Mouse (Mus musculus): ENCODE results near the gene H2-Aa. TPM values are rescaled to one million over a fixed set of nuclear protein-coding genes. Genes with fewer than 3 reads are reported as not detected.
A peak's percentile ranks its signal among the peaks of the same experiment; 100 is the strongest.

The H2-Aa gene
- polyA plus RNA-seq, 1 experiment from 2014 or later: 0.73 TPM

DNA sequence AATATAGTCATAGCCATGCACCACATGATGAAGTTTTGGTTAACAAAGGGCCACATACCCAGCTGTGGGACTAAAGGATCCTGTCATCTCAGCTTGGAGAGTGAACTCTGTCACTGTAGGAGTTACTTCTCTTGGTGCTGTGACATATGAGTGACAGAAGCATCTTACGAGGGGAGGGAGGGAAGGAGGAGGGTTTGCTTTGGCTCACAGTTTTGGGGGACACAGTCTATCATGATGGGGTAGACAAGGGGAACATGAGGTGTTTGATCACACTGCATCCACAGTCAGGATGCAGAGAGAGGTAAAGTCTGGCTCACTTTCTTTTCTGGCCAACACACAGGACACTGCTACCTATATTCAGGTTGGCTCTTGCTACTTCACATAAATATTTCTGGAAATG, 5.8 kb downstream of the H2-Aa start:
- Histone ChIP-seq H3K27ac (no peak overlapping the region), H3K9me3 (0 out of 2 replicates have a peak, but pooled peaks cover 3% of the 10 kb centered on the region)
- 71% methylated on average over 1 of the region's 1 CpGs for WGBS

DNA sequence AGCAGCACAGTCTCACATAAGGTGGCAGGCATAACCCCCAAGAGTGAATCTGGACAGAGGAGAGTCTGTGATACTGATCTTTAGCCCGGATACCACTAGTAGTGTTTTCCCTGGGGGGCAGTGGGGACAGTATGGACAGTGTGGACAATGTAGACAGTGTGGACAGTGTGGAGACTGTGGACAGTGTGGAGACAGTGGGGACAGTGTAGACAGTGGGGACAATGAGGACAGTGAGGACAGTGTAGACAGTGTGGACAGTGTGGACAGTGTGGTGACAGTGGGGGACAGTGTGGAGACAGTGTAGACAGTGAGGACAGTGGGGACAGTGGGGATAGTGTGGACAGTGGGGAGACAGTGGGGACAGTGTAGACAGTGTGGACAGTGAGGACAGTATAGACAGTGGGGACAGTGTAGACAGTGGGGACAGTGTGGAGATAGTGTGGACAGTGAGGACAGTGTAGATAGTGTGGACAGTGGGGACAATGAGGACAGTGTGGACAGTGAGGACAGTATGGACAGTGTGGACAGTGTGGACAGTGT, 7.1 kb downstream of the H2-Aa start:
- H3K4me2 ChIP-seq: no peak overlapping the region
- H3K27ac ChIP-seq: no peak overlapping the region
- H3K9me3 ChIP-seq: 0 out of 2 replicates have a peak, but pooled peaks cover 3% of the 10 kb centered on the region
- no peaks in the 10 kb centered on the region for H3K36me3 ChIP-seq
- ATAC-seq (ENCODE audit: insufficient number of reproducible peaks, insufficient read depth, low FRiP score, low TSS enrichment, low read depth): peak; percentile 62; the same call in 1 of the 2 replicates
- no peak overlapping the region for H3K9ac ChIP-seq
- no peaks in the 10 kb centered on the region for H3K4me1 ChIP-seq
- H3K4me3 ChIP-seq: no peak overlapping the region
- H3K27me3 ChIP-seq: peaks cover 3% of the 10 kb centered on the region; the same call in 1 of the 2 replicates
- 67% methylated on average over 1 of the region's 1 CpGs for WGBS

More for the DNA sequence above, 5.8 kb downstream of the H2-Aa start:
- Histone ChIP-seq H3K4me2 (no peak overlapping the region), H3K4me1 (no peaks in the 10 kb centered on the region), H3K27me3 (peaks cover 3% of the 10 kb centered on the region; the same call in 1 of the 2 replicates), H3K9ac (no peak overlapping the region), H3K36me3 (no peaks in the 10 kb centered on the region), H3K4me3 (no peak overlapping the region)
- ATAC-seq (ENCODE audit: insufficient number of reproducible peaks, insufficient read depth, low FRiP score, low TSS enrichment, low read depth): no peak

DNA sequence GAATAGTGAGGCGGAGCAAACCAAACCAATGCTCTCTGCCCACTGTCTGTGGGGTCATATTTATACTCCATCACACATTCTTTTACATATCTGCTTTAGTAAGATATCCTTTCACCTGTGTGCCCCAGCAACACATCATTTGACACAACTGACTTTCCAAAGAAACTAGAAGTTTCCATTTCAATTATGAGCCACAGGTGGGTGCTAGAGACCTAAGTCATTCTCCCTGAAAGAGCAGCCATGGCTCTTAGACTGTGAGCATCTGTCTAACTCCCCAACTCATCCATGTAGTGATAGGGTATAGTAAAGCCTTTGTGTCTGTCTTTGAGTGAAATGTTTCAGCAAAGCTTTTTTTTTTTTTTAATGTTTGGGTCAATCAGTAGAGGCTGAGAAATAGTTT, 15.5 kb downstream of the H2-Aa start:
- no peaks in the 10 kb centered on the region for H3K36me3 ChIP-seq
- no peak overlapping the region for H3K9ac ChIP-seq
- H3K27me3 ChIP-seq: no peaks in the 10 kb centered on the region; the same call in 1 of the 2 replicates
- H3K4me1 ChIP-seq: no peaks in the 10 kb centered on the region
- H3K9me3 ChIP-seq: 0 out of 2 replicates have a peak, but pooled peaks cover 1% of the 10 kb centered on the region
- ATAC-seq (ENCODE audit: insufficient number of reproducible peaks, insufficient read depth, low FRiP score, low TSS enrichment, low read depth): no peak
- no peak overlapping the region for H3K4me2 ChIP-seq
- WGBS: 82% methylated on average over 1 of the region's 1 CpGs
- H3K4me3 ChIP-seq: no peak overlapping the region
- H3K27ac ChIP-seq: no peak overlapping the region

DNA sequence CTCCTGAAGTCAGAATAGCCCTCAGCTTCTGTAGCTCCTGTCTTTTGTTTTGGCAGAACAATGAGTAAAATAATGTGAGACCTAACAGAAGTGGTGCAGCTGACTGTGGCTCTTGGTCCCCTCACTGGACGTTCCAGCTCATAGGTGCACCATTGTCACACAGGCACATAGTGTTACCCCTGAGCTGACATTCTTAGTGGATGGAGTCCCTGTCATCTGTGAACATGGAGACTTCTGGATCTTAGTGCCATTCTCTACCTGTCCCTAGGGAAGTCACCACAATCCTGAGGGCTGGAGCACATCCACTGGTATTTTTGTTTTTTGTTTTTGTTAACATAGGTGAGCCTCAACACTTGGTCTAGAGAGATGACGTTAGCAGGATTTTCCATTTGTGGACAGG, 16.7 kb downstream of the H2-Aa start:
- ATAC-seq (ENCODE audit: insufficient number of reproducible peaks, insufficient read depth, low FRiP score, low TSS enrichment, low read depth): no peak
- peaks cover 3% of the 10 kb centered on the region; the same call in 1 of the 2 replicates for H3K27me3 ChIP-seq
- no peak overlapping the region for H3K4me3 ChIP-seq
- no peak overlapping the region for H3K27ac ChIP-seq
- no peaks in the 10 kb centered on the region for H3K36me3 ChIP-seq
- H3K9ac ChIP-seq: no peak overlapping the region
- no peaks in the 10 kb centered on the region for H3K9me3 ChIP-seq
- H3K4me1 ChIP-seq: no peaks in the 10 kb centered on the region
- 80% methylated on average over 2 of the region's 2 CpGs for WGBS
- H3K4me2 ChIP-seq: no peak overlapping the region

DNA sequence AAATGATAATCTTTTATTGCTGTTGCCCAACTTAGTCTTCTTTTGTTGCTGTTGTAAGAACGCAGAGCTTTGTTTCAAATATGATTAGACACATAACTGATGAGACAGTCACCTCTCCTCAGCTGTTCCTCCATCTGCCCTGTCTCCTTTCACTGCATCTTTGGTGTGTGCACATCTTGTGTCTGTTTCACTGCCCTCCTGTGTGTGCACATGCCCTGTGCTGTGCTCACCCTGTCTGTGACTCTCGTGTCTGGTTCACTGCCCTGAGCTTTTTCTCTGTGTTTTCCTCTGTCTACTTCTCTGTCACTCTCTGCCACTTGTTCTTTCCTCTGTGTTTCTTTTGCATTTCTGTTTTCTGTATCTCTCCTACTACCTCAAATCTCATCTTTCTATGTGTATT, 17.4 kb downstream of the H2-Aa start:
- no peak overlapping the region for H3K4me2 ChIP-seq
- WGBS: 86% methylated on average over 2 of the region's 2 CpGs
- H3K4me3 ChIP-seq: no peak overlapping the region
- no peaks in the 10 kb centered on the region for H3K9me3 ChIP-seq
- H3K4me1 ChIP-seq: peaks cover 1% of the 10 kb centered on the region; the same call in 1 of the 2 replicates
- no peak overlapping the region for H3K9ac ChIP-seq
- H3K27me3 ChIP-seq: peaks cover 7% of the 10 kb centered on the region
- no peak overlapping the region for H3K27ac ChIP-seq
- no peak for ATAC-seq (ENCODE audit: insufficient number of reproducible peaks, insufficient read depth, low FRiP score, low TSS enrichment, low read depth)
- no peaks in the 10 kb centered on the region for H3K36me3 ChIP-seq

DNA sequence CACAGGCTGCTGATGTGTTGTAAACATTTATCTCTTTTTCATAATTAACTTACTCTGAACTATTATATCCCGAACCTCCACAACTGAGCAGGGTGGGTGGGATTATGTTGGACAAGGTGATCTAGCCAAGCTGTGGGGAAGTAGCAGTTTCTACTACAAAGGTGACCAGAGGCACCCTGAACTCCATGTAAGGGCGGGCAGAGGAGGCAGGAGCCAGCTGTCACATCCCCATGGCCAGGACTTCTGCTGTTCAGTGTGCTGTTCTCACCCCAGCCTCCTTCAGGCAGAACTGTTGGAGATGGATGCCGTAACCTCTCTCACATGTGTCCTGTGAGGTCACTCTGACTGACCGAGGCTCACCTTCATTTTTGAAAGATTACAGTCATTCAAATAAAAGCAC, 17.8 kb downstream of the H2-Aa start:
- no peak overlapping the region for H3K4me3 ChIP-seq
- peaks cover 5% of the 10 kb centered on the region; the same call in 1 of the 2 replicates for H3K4me1 ChIP-seq
- no peaks in the 10 kb centered on the region for H3K9me3 ChIP-seq
- no peak overlapping the region for H3K27ac ChIP-seq
- peaks cover 11% of the 10 kb centered on the region for H3K27me3 ChIP-seq
- no peak for ATAC-seq (ENCODE audit: insufficient number of reproducible peaks, insufficient read depth, low FRiP score, low TSS enrichment, low read depth)
- H3K36me3 ChIP-seq: no peaks in the 10 kb centered on the region
- no peak overlapping the region for H3K9ac ChIP-seq
- 67% methylated on average over 4 of the region's 4 CpGs for WGBS
- H3K4me2 ChIP-seq: no peak overlapping the region

DNA sequence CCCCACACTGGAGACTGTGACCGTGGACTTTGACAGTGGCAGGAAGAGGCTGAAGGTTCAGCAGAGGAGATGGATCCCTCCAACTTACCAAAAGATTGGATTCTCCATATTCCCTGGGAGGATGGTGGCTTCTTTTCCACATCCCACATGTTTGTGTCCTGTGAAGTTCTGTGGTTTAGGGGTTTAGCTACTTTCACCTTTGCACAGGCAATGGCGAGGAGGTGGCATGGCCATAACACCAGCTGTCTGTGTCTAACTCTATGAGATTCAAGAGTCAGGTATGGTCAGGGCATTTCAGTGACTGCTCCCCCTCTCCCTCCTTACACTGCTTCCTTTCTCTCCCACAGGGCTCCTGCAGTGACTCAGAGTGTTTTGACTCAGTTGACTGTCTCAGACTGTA, 18.9 kb downstream of the H2-Aa start:
- Histone ChIP-seq H3K9me3 (no peaks in the 10 kb centered on the region), H3K4me1 (peaks cover 14% of the 10 kb centered on the region; the same call in 1 of the 2 replicates), H3K9ac (no peak overlapping the region), H3K36me3 (no peaks in the 10 kb centered on the region), H3K4me3 (no peak overlapping the region), H3K27ac (no peak overlapping the region), H3K27me3 (peaks cover 22% of the 10 kb centered on the region), H3K4me2 (no peak overlapping the region)
- 86% methylated on average over 2 of the region's 2 CpGs for WGBS
- ATAC-seq (ENCODE audit: insufficient number of reproducible peaks, insufficient read depth, low FRiP score, low TSS enrichment, low read depth): no peak

DNA sequence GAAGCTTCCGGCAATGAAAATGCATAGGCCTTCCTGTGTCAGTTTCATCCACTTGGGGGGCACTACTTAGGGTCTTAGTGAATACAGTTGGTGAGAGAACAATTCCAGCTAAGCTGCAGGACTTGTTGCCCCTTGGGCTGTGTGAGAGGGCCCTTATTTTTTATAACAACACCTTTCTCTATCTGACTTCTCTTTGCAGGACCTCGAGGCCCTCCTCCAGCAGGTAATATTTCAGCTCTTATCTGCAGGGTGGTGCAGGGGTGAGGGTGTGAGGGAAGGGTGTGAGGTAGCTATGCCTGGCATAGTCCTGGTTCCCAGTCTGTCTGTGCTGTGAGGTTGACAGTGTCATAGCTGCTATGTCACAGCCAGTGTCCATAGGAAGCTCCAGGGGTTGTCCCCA, 19.4 kb downstream of the H2-Aa start:
- Histone ChIP-seq H3K9ac (no peak overlapping the region), H3K9me3 (no peaks in the 10 kb centered on the region), H3K27ac (no peak overlapping the region), H3K27me3 (peaks cover 27% of the 10 kb centered on the region), H3K4me1 (peaks cover 15% of the 10 kb centered on the region; the same call in 1 of the 2 replicates), H3K4me3 (no peak overlapping the region), H3K4me2 (no peak overlapping the region), H3K36me3 (no peaks in the 10 kb centered on the region)
- ATAC-seq (ENCODE audit: insufficient number of reproducible peaks, insufficient read depth, low FRiP score, low TSS enrichment, low read depth): no peak
- 69% methylated on average over 2 of the region's 2 CpGs for WGBS

DNA sequence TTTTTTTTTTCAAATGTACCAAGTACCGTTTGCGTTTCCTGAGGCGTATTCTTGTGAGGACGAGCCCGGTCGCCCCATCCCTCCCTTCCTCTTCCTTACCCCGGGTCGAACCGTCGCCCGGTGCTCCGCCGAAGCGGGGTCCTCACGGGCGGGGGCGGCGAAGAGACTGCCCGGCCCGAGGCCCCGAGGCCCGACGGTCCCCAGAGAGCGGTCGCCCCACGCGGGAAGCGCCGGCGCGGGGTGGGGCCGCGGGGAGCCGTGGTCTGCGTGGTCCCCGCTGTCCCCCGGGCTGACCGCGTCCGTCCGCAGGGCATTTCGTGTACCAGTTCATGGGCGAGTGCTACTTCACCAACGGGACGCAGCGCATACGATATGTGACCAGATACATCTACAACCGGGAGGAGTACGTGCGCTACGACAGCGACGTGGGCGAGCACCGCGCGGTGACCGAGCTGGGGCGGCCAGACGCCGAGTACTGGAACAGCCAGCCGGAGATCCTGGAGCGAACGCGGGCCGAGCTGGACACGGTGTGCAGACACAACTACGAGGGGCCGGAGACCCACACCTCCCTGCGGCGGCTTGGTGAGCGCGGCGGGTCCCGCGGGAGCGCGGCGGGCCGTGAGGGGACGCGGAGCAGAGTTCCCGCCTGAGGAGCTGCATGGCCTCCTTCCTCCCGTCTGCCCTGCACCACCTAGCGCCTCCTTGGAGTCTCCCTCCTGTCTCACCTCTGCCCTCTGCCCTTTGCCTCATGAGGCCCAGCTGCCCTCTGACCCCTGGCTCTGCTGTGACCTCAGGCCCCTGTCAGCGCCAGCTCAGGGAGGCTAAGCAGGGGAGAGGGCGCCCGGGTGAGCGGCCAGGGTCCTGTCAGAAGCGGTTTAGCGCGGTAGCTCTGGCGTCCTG, 22.9 kb downstream of the H2-Aa start:
- H3K4me3 ChIP-seq: peak overlapping the region; percentile 54
- no peak for ATAC-seq (ENCODE audit: insufficient number of reproducible peaks, insufficient read depth, low FRiP score, low TSS enrichment, low read depth)
- no peaks in the 10 kb centered on the region for H3K36me3 ChIP-seq
- peaks cover 36% of the 10 kb centered on the region for H3K27me3 ChIP-seq
- H3K9me3 ChIP-seq: no peaks in the 10 kb centered on the region
- peak overlapping the region; percentile 70 for H3K9ac ChIP-seq
- H3K27ac ChIP-seq: no peak overlapping the region
- peaks cover 27% of the 10 kb centered on the region; the same call in 1 of the 2 replicates for H3K4me1 ChIP-seq
- H3K4me2 ChIP-seq: peak overlapping the region; percentile 97
- under 1% methylated on average over 93 of the region's 93 CpGs for WGBS

DNA sequence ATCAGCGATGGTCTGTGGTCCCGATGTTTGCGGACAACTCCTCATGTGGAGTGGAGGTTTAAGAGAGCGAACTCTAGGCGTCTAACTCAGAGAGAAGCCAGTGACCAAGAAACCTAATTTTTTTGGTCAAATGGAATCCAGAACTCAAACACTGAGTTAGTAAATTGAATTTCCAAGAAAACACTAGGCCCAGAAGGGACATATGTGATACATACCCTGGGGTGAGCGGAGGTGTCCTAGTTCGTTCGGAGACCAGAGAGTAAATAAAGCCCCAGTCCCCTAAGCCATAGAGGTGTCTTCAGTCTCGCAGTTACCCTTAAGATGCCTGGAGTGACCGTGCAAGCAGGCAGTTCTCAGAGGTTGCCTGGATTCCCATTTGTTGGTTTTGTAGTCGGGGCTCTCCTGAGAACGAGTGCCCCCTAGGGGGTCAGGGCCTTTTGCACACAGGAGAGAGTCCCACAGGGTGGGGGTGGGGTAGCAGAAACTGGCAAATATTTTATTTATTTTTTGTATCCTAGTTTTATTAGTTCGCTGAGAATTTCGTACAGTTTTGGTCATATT, 23.7 kb downstream of the H2-Aa start:
- H3K27ac ChIP-seq: no peak overlapping the region
- peaks cover 27% of the 10 kb centered on the region; the same call in 1 of the 2 replicates for H3K4me1 ChIP-seq
- ATAC-seq (ENCODE audit: insufficient number of reproducible peaks, insufficient read depth, low FRiP score, low TSS enrichment, low read depth): no peak
- peak overlapping the region; percentile 97 for H3K4me2 ChIP-seq
- H3K27me3 ChIP-seq: peaks cover 43% of the 10 kb centered on the region
- H3K9ac ChIP-seq: no peak overlapping the region
- H3K36me3 ChIP-seq: no peaks in the 10 kb centered on the region
- peak overlapping the region; percentile 54 for H3K4me3 ChIP-seq
- WGBS: 4% methylated on average over 14 of the region's 14 CpGs
- H3K9me3 ChIP-seq: no peaks in the 10 kb centered on the region

DNA sequence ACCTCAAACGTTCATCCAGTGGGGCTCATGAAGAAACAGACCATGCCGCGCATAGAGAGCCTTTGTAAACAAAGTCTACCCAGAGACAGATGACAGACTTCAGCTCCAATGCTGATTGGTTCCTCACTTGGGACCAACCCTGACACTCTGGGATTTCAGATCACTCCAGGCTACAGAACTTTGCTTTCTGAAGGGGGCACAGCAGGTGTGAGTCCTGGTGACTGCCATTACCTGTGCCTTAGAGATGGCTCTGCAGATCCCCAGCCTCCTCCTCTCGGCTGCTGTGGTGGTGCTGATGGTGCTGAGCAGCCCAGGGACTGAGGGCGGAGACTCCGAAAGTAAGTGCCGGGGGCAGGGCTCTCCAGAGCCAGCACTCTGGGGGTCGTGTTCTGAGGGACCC, 24.6 kb downstream of the H2-Aa start:
- WGBS: under 1% methylated on average over 8 of the region's 8 CpGs
- H3K4me3 ChIP-seq: peak overlapping the region; percentile 54
- H3K9me3 ChIP-seq: no peaks in the 10 kb centered on the region
- 0 out of 2 replicates have a peak overlapping the region, but pooled peaks have one; percentile 28 for H3K9ac ChIP-seq
- peak; percentile 76 for ATAC-seq (ENCODE audit: insufficient number of reproducible peaks, insufficient read depth, low FRiP score, low TSS enrichment, low read depth)
- H3K36me3 ChIP-seq: no peaks in the 10 kb centered on the region
- H3K27me3 ChIP-seq: peaks cover 46% of the 10 kb centered on the region
- H3K27ac ChIP-seq: no peak overlapping the region
- peaks cover 27% of the 10 kb centered on the region; the same call in 1 of the 2 replicates for H3K4me1 ChIP-seq
- peak overlapping the region; percentile 97 for H3K4me2 ChIP-seq

All from embryonic facial prominence, embryonic 13.5 days (tissue).